Mouse (Mus musculus) small intestine, adult 2 months (tissue): ENCODE measurements around the gene Mlkl. TPM values are rescaled to one million over a fixed set of nuclear protein-coding genes. Genes with fewer than 3 reads are reported as not detected.
"Not testable (repeated sequence)": the region's sequence is repeated elsewhere in the genome, so short reads cannot be mapped to it uniquely, and the experiment has no call there.

Experiments
- H3K27ac ChIP-seq: fragments of 200-500 bp; 2 replicates; pipeline ENCODE4 v1.5.1; 2012; ENCODE audit warnings: low read depth, low read length, control low read depth, inconsistent platforms; ENCODE audit not compliant: insufficient read depth
- H3K27me3 ChIP-seq: fragments of 200-500 bp; 2 replicates; pipeline ENCODE4 v1.6.1; 2012; ENCODE audit warnings: mild to moderate bottlenecking, moderate library complexity, low read length, inconsistent platforms; ENCODE audit not compliant: control insufficient read depth, insufficient read depth
- H3K36me3 ChIP-seq: fragments of 200-500 bp; 2 replicates; pipeline ENCODE4 v1.6.1; 2012; ENCODE audit warnings: mild to moderate bottlenecking, low read length, control low read depth, inconsistent platforms; ENCODE audit not compliant: control insufficient read depth, insufficient read depth
- H3K4me1 ChIP-seq: fragments of 200-500 bp; 2 replicates; pipeline ENCODE4 v1.6.1; 2012; ENCODE audit warnings: low read length, inconsistent platforms, mixed read lengths; ENCODE audit not compliant: control insufficient read depth, insufficient read depth, insufficient read length
- H3K4me3 ChIP-seq: fragments of 200-500 bp; 2 replicates; pipeline ENCODE4 v1.5.1; 2012; ENCODE audit warnings: low read depth, mild to moderate bottlenecking, control low read depth, inconsistent platforms, low read length, moderate library complexity
- CTCF ChIP-seq: fragments of 200-500 bp; IDR thresholded peaks from 2 replicates; pipeline ENCODE4 v1.5.1; 2012; ENCODE audit warnings: low read depth, mild to moderate bottlenecking, control low read depth, inconsistent platforms, low read length, moderate library complexity, mixed read lengths; ENCODE audit not compliant: insufficient replicate concordance, insufficient read length; ENCODE audit errors: extremely low read depth
- POLR2A ChIP-seq: fragments of 200-500 bp; IDR thresholded peaks from 2 replicates; pipeline ENCODE4 v1.6.1; 2012; ENCODE audit warnings: low read depth, mild to moderate bottlenecking, control low read depth, inconsistent platforms, low read length, moderate library complexity
- WGBS: fragments of 180-500 bp; shearing (Covaris S2); methylation state at CpG from one replicate; pipeline ENCODE4 v1.1.7; 2018; 5-methylcytosine and 5-hydroxymethylcytosine counted together
- polyA plus RNA-seq: library from polyadenylated mRNA; depleted of rRNA; stranded (reverse); fragments of >200 nt; gene quantifications from 2 replicates; pipeline ENCODE4 v1.2.3, GENCODE M21; 2012

The Mlkl gene
- polyA plus RNA-seq, 1 experiment: 0.72 TPM

DNA sequence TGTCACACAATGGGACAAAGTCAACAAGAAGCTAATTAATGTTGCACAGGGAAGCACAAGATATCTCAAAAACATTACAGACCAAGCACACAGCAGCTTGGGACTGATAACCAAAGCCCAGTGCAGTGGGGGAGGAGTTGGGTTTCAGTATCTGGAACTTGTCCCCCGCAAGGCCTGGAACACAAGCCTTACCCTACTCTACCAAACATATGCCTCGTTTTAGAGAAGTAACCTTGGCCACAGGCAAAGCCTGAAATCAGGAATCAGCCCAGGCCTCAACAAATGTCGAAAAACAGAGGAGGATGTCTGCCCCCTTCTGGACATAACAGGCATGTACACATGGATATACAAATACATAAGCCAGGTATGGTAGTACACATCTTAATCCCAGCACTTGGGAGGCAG lies 25.2 kb downstream of the Mlkl start:
- 74% methylated on average over 3 of the region's 3 CpGs for WGBS
- Histone ChIP-seq H3K4me3 (no peak overlapping the region), H3K36me3 (peaks cover 24% of the 10 kb centered on the region), H3K4me1 (no peaks in the 10 kb centered on the region), H3K27me3 (no peaks in the 10 kb centered on the region), H3K27ac (no peak overlapping the region)
- TF ChIP-seq POLR2A: no peak
- no peak; the same call in 1 of the 2 replicates for TF ChIP-seq CTCF

GRCm38 (mm10) chr8:111310006-111310405 lies 28.0 kb downstream of the Mlkl start:
- H3K36me3 ChIP-seq: peaks cover 15% of the 10 kb centered on the region
- not testable (repeated sequence) for H3K4me3 ChIP-seq, H3K4me1 ChIP-seq, H3K27ac ChIP-seq, H3K27me3 ChIP-seq
- WGBS: 90% methylated on average over 15 of the region's 15 CpGs

DNA sequence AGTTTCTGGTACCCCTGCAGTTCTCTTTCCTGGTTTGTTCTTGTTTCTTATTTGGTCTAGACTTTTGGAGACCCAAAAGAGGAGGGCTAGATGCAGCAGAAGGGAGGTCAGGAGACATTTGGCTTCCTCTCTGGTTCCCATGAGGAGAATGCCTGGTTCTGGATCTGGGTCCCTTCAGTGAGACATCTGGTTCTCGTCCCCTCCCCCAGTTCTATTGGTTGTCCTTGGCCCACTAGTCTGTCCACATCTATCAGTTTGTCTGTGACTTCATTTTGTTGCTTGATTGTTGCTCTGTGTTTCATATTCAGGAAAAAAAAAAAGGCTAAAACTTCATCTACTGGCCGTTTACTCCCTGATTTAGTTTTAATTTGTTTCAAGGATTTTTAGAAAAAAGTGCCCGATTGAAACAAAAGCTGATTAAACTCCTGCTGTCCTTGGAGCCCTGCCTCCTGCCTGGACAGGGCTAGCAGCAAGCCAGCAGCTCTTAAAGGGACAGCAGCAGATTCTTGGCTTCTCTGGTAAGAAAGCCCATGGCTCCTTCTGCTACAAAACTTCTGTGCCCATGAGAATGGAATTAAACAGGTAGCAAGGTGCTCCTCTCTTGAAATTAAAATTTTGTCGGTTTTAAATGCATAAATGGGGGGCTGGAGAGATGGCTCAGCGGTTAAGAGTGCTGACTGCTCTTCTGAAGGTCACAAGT lies 32.8 kb downstream of the Mlkl start:
- H3K4me3 ChIP-seq: no peak overlapping the region
- H3K36me3 ChIP-seq: no peaks in the 10 kb centered on the region
- H3K27me3 ChIP-seq: no peaks in the 10 kb centered on the region
- H3K4me1 ChIP-seq: no peaks in the 10 kb centered on the region
- no peak overlapping the region for H3K27ac ChIP-seq
- TF ChIP-seq POLR2A: no peak
- no peak for TF ChIP-seq CTCF
- 35% methylated on average over 5 of the region's 5 CpGs for WGBS

DNA sequence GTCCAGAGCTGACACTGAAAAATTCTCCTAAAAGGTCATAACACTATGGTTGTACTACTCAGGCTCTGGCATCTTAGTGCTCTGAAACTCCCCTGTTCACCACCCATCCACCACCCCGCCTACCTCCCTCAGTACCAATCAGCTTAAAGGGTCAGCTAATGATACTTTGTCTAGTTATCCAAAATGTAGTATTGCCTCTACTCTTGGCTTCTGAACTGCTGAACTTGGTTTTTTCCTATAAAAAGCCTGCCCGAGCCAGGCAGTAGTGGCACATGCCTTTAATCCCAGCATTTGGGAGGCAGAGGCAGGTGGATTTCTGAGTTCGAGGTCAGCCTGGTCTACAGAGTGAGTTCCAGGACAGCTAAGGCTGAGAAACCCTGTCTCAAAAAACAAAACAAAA lies 33.6 kb downstream of the Mlkl start:
- no peaks in the 10 kb centered on the region for H3K4me1 ChIP-seq
- no peak overlapping the region for H3K4me3 ChIP-seq
- no peaks in the 10 kb centered on the region for H3K27me3 ChIP-seq
- no peaks in the 10 kb centered on the region for H3K36me3 ChIP-seq
- TF ChIP-seq POLR2A: no peak
- TF ChIP-seq CTCF: no peak
- H3K27ac ChIP-seq: no peak overlapping the region
- 90% methylated on average over 3 of the region's 3 CpGs for WGBS

GRCm38 (mm10) chr8:111303076-111303803 lies 34.7 kb downstream of the Mlkl start:
- WGBS: 72% methylated on average over 5 of the region's 5 CpGs
- not testable (repeated sequence) for H3K4me3 ChIP-seq, H3K27me3 ChIP-seq, H3K27ac ChIP-seq, H3K36me3 ChIP-seq, H3K4me1 ChIP-seq

DNA sequence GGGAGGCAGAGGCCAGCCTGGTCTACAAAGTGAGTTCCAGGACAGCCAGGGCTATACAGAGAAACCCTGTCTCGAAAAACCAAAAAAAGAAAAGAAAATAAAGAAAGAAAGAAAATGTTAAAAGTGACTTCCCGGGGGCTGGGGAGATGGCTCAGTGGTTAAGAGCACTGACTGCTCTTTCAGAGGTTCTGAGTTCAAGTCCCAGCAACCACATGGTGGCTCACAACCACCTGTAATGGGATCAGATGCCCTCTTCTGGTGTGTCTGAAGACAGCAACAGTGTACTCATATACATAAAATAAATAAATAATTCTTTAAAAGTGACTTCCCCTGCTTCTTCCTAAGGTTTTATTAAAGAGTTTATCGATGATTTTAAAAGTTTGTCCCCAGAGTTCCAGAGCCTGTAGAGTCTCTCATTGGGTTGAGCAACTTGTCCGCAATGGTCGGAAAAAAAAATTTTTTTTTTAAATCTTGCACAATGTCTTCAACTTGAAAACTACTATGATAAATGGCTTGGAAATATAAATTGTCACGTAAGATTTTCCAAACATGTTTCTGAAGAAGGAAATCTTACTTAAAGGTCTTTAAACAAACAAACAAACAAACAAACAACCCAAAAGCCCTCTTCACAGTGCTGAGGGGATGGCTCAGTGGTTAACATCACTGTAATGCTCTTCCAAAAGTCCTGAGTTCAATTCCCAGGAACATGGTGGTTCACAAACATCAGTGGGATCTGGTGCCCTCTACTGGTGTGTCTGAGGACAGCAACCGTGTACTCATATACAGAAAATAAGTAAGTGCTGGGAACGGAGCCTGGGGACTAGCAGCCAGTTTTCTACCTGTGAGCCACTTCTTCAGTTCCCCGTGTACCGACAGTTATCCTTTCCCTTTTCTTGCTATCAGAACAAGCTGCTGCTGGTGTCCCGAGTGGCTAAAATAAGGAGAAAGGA lies 37.1 kb downstream of the Mlkl start:
- peak overlapping the region; percentile 46 for H3K4me3 ChIP-seq
- peaks cover 5% of the 10 kb centered on the region; the same call in 1 of the 2 replicates for H3K36me3 ChIP-seq
- no peaks in the 10 kb centered on the region for H3K4me1 ChIP-seq
- H3K27me3 ChIP-seq: no peaks in the 10 kb centered on the region
- no peak overlapping the region for H3K27ac ChIP-seq
- 57% methylated on average over 11 of the region's 11 CpGs for WGBS
- TF ChIP-seq CTCF: peak; percentile 24; the same call in 1 of the 2 replicates
- TF ChIP-seq POLR2A: no peak
